Mouse (Mus musculus): ENCODE measurements at regions not wholly inside any gene's neighbourhood (a gene's known extent, or its start where the extent isn't known, plus 50 kb on each side); places are given as distances from the start of the nearest gene placed in this dataset.
"Not testable (repeated sequence)": the region's sequence is repeated elsewhere in the genome, so short reads cannot be mapped to it uniquely, and the experiment has no call there.

- H3K27me3 ChIP-seq (ENCODE audit: control insufficient read depth, insufficient read depth, low read length, poor library complexity, severe bottlenecking) = no peaks in the 10 kb centered on the region
- DNase-seq (ENCODE audit: low read depth, low spot score) = no peak
- H3K36me3 ChIP-seq (ENCODE audit: control insufficient read depth, insufficient read depth, low read length, poor library complexity, severe bottlenecking) = no peaks in the 10 kb centered on the region
Measured at GRCm38 (mm10) chr16:54928259-54928658, 369.5 kb downstream of the Zpld1 start.

- no peaks in the 10 kb centered on the region for H3K36me3 ChIP-seq (ENCODE audit: control insufficient read depth, insufficient read depth, low read length, poor library complexity, severe bottlenecking)
- no peak for DNase-seq (ENCODE audit: low read depth, low spot score)
- no peaks in the 10 kb centered on the region for H3K27me3 ChIP-seq (ENCODE audit: control insufficient read depth, insufficient read depth, low read length, poor library complexity, severe bottlenecking)
Measured at GRCm38 (mm10) chr16:54902911-54903310, 394.9 kb downstream of the Zpld1 start.

DNA sequence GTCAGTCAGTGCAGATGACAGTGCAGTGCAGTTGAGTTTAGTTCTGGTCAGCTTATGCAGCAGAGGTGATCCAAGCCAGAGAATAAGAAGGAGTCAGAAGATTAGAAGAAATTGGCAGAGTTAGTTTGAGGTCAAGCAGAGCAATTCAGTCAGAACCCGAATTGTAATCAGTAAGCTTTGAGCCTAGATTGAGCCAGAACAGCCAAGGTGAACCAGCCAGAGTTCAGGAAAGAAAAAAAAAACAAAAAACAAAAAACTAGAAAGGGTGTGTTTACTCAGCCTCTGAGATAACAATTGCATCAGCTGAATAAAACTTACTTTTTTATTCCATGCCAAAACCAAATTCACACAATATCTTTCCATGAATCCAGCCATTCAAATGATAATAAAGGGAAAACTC, 396.3 kb downstream of the Zpld1 start:
- no peak for DNase-seq (ENCODE audit: low read depth, low spot score)
- Histone ChIP-seq H3K27me3 (ENCODE audit: control insufficient read depth, insufficient read depth, low read length, poor library complexity, severe bottlenecking) (no peaks in the 10 kb centered on the region), H3K36me3 (ENCODE audit: control insufficient read depth, insufficient read depth, low read length, poor library complexity, severe bottlenecking) (no peaks in the 10 kb centered on the region)

- DNase-seq (ENCODE audit: low read depth, low spot score) = no peak
- Histone ChIP-seq H3K27me3 (ENCODE audit: control insufficient read depth, insufficient read depth, low read length, poor library complexity, severe bottlenecking) (no peaks in the 10 kb centered on the region), H3K36me3 (ENCODE audit: control insufficient read depth, insufficient read depth, low read length, poor library complexity, severe bottlenecking) (no peaks in the 10 kb centered on the region)
Measured at GRCm38 (mm10) chr16:54894661-54895060, 403.1 kb downstream of the Zpld1 start.

DNA sequence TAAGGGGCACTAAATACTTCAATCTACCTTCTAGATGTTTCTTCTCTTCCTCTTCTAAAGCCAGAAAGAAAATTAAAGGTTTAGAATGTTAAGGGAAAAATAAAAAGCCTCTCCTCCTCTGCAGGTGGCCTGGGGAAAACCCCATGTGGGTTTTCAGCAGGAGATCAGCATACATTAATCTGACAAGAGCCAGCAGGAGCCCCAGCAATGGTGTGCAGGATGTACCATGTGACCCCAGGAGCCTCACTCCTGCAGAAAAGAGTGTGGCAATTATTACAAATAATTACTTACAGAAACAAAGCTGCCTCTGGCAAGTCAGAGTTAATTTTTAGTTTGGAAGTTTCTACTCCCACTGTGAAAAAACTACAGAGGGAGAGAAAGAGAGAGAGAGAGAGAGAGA, 440.4 kb downstream of the Zpld1 start:
- Histone ChIP-seq H3K36me3 (ENCODE audit: control insufficient read depth, insufficient read depth, low read length, poor library complexity, severe bottlenecking) (no peaks in the 10 kb centered on the region), H3K27me3 (ENCODE audit: control insufficient read depth, insufficient read depth, low read length, poor library complexity, severe bottlenecking) (no peaks in the 10 kb centered on the region)
- no peak for DNase-seq (ENCODE audit: low read depth, low spot score)

DNA sequence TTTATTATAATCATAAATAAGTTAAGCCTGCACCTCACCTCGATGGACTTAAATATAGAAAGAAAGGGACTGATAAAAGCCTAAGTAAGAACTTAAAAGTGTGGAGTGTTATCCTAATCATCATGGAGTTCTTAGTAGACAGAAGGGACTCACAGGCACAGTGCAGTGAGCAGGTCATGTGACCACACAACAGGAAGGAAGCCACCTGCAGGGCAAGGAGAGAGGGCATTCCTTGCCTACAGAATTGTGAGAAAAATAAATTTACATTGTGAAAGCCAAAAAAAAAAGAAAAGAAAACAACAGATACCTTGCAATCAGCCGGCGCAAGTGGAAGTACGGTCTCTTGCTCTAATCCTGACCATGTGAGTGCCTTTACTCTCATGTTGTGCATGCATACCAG, 454.8 kb downstream of the Zpld1 start:
- not testable (repeated sequence) for DNase-seq (ENCODE audit: low read depth, low spot score); H3K27me3 ChIP-seq (ENCODE audit: control insufficient read depth, insufficient read depth, low read length, poor library complexity, severe bottlenecking); H3K36me3 ChIP-seq (ENCODE audit: control insufficient read depth, insufficient read depth, low read length, poor library complexity, severe bottlenecking)
